21 mouse cellular contexts compared by ENCODE assay signal in the genomic region with DNA sequence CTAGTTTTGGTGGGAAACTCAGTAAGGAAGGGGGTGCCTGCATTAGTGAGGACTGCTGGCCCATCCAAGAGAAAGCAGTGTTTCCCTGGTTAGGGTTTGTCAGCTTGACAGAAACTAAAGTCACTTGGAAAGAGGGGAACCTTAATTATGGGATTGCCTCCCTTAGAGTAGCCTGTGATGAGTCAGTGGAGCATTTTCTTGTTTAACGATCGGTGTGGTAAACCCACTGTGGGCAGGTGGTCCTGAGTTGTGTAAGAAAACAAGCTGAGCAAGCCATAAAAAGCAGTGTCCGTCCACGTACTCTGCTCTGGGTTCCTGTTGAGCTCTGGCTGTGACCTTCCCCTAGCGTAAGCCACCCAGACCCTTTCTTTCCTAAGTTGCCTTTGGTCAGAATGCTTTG. TPM values are rescaled to one million over a fixed set of nuclear protein-coding genes. Genes with fewer than 3 reads are reported as not detected.
DNase-seq lines count a peak whose midpoint lies in the region; ATAC-seq and TF ChIP-seq lines count a peak whose summit lies in the region.
"Had no signal": no experiment of that assay in that cellular context is flagged by ENCODE, and none has a peak within 500 bp of the region (broad histone marks: within the 10 kb centered on the region; RNA-seq: fewer than 3 reads in every experiment).

No protein-coding gene starts in this region.

- no peak overlapping the region for H3ac ChIP-seq in myocyte (ENCODE audit: control insufficient read depth, insufficient read length)

- DNase-seq in limb, embryonic 10.5 days (ENCODE audit: low spot score), result no peak
- DNase-seq in lung, postnatal 25 days (ENCODE audit: low spot score), result no peak
- DNase-seq in cerebellum, postnatal 36 days, result no peak
- DNase-seq: adrenal gland, postnatal 10 days; cerebellum, adult 18-20 months; cerebellum, adult 9-10 months; cerebellum, postnatal 14 days; gastrocnemius, postnatal 25 days; heart, postnatal 10 days; heart, postnatal 36 days had no signal

- peak overlapping the region; percentile 88 for H3K4me3 ChIP-seq in erythroblast, embryonic 14.5 days (replicated peaks)
- H3K4me3 ChIP-seq in limb, embryonic 12.5 days (replicated peaks), result no peak overlapping the region
- no peak overlapping the region for H3K4me3 ChIP-seq in limb, embryonic 10.5 days
- no peak overlapping the region for H3K4me3 ChIP-seq in lung, embryonic 16.5 days (ENCODE audit: low read length)
- H3K4me3 ChIP-seq in myocyte, result peak overlapping the region; percentile 57

- H3K27me3 ChIP-seq in erythroblast, embryonic 14.5 days (ENCODE audit: control insufficient read depth), result no peaks in the 10 kb centered on the region
- no peaks in the 10 kb centered on the region for H3K27me3 ChIP-seq in limb, embryonic 12.5 days
- no peaks in the 10 kb centered on the region for H3K27me3 ChIP-seq in limb, embryonic 10.5 days (ENCODE audit: low read depth, poor library complexity, severe bottlenecking)
- no peaks in the 10 kb centered on the region for H3K27me3 ChIP-seq in lung, embryonic 16.5 days (ENCODE audit: control insufficient read depth, insufficient read depth, low read depth, low read length)
- no peaks in the 10 kb centered on the region for H3K27me3 ChIP-seq in myocyte (ENCODE audit: control insufficient read depth, insufficient read depth, insufficient read length)
- H3K27me3 ChIP-seq: embryonic facial prominence, embryonic 13.5 days; forebrain, embryonic 15.5 days; heart, embryonic 15.5 days; Patski had no signal

- H3K36me3 ChIP-seq in erythroblast, embryonic 14.5 days (ENCODE audit: control insufficient read depth), result peaks cover 18% of the 10 kb centered on the region
- no peaks in the 10 kb centered on the region for H3K36me3 ChIP-seq in limb, embryonic 12.5 days
- no peaks in the 10 kb centered on the region for H3K36me3 ChIP-seq in limb, embryonic 10.5 days
- no peaks in the 10 kb centered on the region for H3K36me3 ChIP-seq in lung, embryonic 16.5 days (ENCODE audit: control insufficient read depth, insufficient read depth, low read length)
- no peaks in the 10 kb centered on the region for H3K36me3 ChIP-seq in myocyte (ENCODE audit: control insufficient read depth, insufficient read depth)
- H3K36me3 ChIP-seq: embryonic facial prominence, embryonic 13.5 days; forebrain, embryonic 12.5 days; forebrain, embryonic 15.5 days; heart, embryonic 15.5 days had no signal

- no peak for ATAC-seq in erythroblast, adult 5-6 weeks (replicated peaks; ENCODE audit: low FRiP score, poor library complexity, severe bottlenecking)
- ATAC-seq in limb, embryonic 12.5 days (ENCODE audit: insufficient number of reproducible peaks, insufficient read depth, low FRiP score, low TSS enrichment, low read depth), result no peak
- ATAC-seq in lung, embryonic 16.5 days (ENCODE audit: low read depth), result no peak
- ATAC-seq: intestine, postnatal 0 days; Patski had no signal

- peaks cover 32% of the 10 kb centered on the region for H3K79me2 ChIP-seq in myocyte (ENCODE audit: control insufficient read depth, insufficient read depth)

- H3K4me1 ChIP-seq in erythroblast, embryonic 14.5 days (ENCODE audit: control insufficient read depth), result peaks cover 54% of the 10 kb centered on the region
- H3K4me1 ChIP-seq in limb, embryonic 12.5 days (replicated peaks), result peaks cover 12% of the 10 kb centered on the region; the same call in 1 of the 2 replicates
- peaks cover 23% of the 10 kb centered on the region for H3K4me1 ChIP-seq in limb, embryonic 10.5 days
- H3K4me1 ChIP-seq in lung, embryonic 16.5 days (replicated peaks; ENCODE audit: control insufficient read depth, insufficient read depth, low read length), result peaks cover 3% of the 10 kb centered on the region; the same call in 1 of the 2 replicates

- H3K9ac ChIP-seq in limb, embryonic 12.5 days (replicated peaks), result no peak overlapping the region
- H3K9ac ChIP-seq in lung, embryonic 16.5 days (ENCODE audit: low read length), result no peak overlapping the region

- TF ChIP-seq POLR2A in myocyte (IDR thresholded peaks at IDR 0.05; ENCODE audit: insufficient read length, low read depth), result no peak

- no peak overlapping the region for H3K27ac ChIP-seq in limb, embryonic 12.5 days
- no peak overlapping the region for H3K27ac ChIP-seq in limb, embryonic 10.5 days
- 0 out of 2 replicates have a peak overlapping the region, but pooled peaks have one; percentile 3 for H3K27ac ChIP-seq in lung, embryonic 16.5 days (ENCODE audit: low read length)
- H3K27ac ChIP-seq: forebrain, embryonic 12.5 days; heart, embryonic 15.5 days had no signal

- WGBS in limb, embryonic 12.5 days, result 72% methylated on average over 5 of the region's 5 CpGs
- 73% methylated on average over 5 of the region's 5 CpGs for WGBS in limb, embryonic 10.5 days
- WGBS in lung, embryonic 16.5 days, result 87% methylated on average over 5 of the region's 5 CpGs

- peaks cover 4% of the 10 kb centered on the region for H3K9me3 ChIP-seq in erythroblast, embryonic 14.5 days (ENCODE audit: control insufficient read depth, low read length)
- H3K9me3 ChIP-seq in limb, embryonic 12.5 days, result no peaks in the 10 kb centered on the region
- H3K9me3 ChIP-seq in limb, embryonic 10.5 days (replicated peaks), result no peaks in the 10 kb centered on the region
- H3K9me3 ChIP-seq in lung, embryonic 16.5 days (ENCODE audit: control insufficient read depth, low read length), result no peaks in the 10 kb centered on the region
- H3K9me3 ChIP-seq: embryonic facial prominence, embryonic 13.5 days; forebrain, embryonic 12.5 days; forebrain, embryonic 15.5 days; heart, embryonic 15.5 days had no signal

- H3K4me2 ChIP-seq in limb, embryonic 12.5 days, result 0 out of 2 replicates have a peak overlapping the region, but pooled peaks have one; percentile 66
- no peak overlapping the region for H3K4me2 ChIP-seq in lung, embryonic 16.5 days (ENCODE audit: low read depth, low read length)
- H3K4me2 ChIP-seq in myocyte (ENCODE audit: low read depth), result no peak overlapping the region

TF ChIP-seq in myocyte, 11 proteins besides CTCF, POLR2A, EP300 and RAD21:
- no peak for TF ChIP-seq MYOG (IDR thresholded peaks at IDR 0.05; ENCODE audit: control insufficient read depth in 1 of 3, insufficient read depth in 1 of 3, insufficient read length in 2 of 3, low read depth in 2 of 3)
- no peak for TF ChIP-seq POLR2AphosphoS2 (IDR thresholded peaks at IDR 0.05; ENCODE audit: insufficient read length, low read depth)
- TF ChIP-seq MAX (IDR thresholded peaks at IDR 0.05; ENCODE audit: low read depth), result no peak
- no peak for TF ChIP-seq MYOD1 (IDR thresholded peaks at IDR 0.05; ENCODE audit: control insufficient read depth in 1 of 3, insufficient read length in 2 of 3, low read depth in 2 of 3)
- no peak for TF ChIP-seq TCF3 (IDR thresholded peaks at IDR 0.05; ENCODE audit: insufficient read length, low read depth)
- TF ChIP-seq TCF12 (IDR thresholded peaks at IDR 0.05; ENCODE audit: insufficient read depth, poor library complexity, severe bottlenecking), result no peak
- TF ChIP-seq SRF (IDR thresholded peaks at IDR 0.05; ENCODE audit: control insufficient read depth, insufficient read length, low read depth), result no peak
- no peak for TF ChIP-seq E2F4 (IDR thresholded peaks at IDR 0.05; ENCODE audit: insufficient read depth)
- TF ChIP-seq REST (IDR thresholded peaks at IDR 0.05; ENCODE audit: insufficient read depth, insufficient read length), result no peak
- no peak for TF ChIP-seq USF1 (IDR thresholded peaks at IDR 0.05; ENCODE audit: low read depth)
- no peak for TF ChIP-seq CEBPB (IDR thresholded peaks at IDR 0.05; ENCODE audit: insufficient read depth, poor library complexity, severe bottlenecking)

RNA-seq across cellular contexts. Expression of a gene that starts 1.4 kb away (rescaled TPM):
- 0.84 and 1.4 TPM in 2 replicates for polyA plus RNA-seq in erythroblast, embryonic 14.5 days (2012)
- total RNA-seq in erythroblast, adult 5-6 weeks (2015; ENCODE audit: low replicate concordance), result 421 and 430 TPM in 2 replicates
- total RNA-seq in erythroblast, adult 5-6 weeks (2017; ENCODE audit: low replicate concordance), result 1,103 and 1,309 TPM in 2 replicates
- 68.0 and 69.9 TPM in 2 replicates for polyA plus RNA-seq in limb, embryonic 12.5 days (2016; fragmentation: Nextera tagmentation; extraction: Ambion mirVana)
- polyA plus RNA-seq in limb, embryonic 10.5 days (2016; fragmentation: Nextera tagmentation; extraction: Ambion mirVana), result 79.0 and 92.0 TPM in 2 replicates
- polyA plus RNA-seq in lung, embryonic 16.5 days (2015; fragmentation: Nextera tagmentation; extraction: Ambion mirVana), result 66.4 and 68.7 TPM in 2 replicates
- 18.7 TPM for polyA plus RNA-seq in myocyte (2012; fragmentation: generic; extraction: Trizol)

Comparison
In these comparisons a context has a peak if more than half of its experiments do, and no peak if none do; other contexts are left out.
1. H3K4me3 ChIP-seq: peak in erythroblast, embryonic 14.5 days (single experiment) and myocyte (single experiment); none in limb, embryonic 12.5 days (single experiment), limb, embryonic 10.5 days (single experiment) and lung, embryonic 16.5 days (single experiment).